Mouse (Mus musculus) heart, postnatal 0 days (tissue): Measurements from ENCODE around the gene Hhatl. TPM values are rescaled to one million over a fixed set of nuclear protein-coding genes. Genes with fewer than 3 reads are reported as not detected.

Source experiments
- ATAC-seq: fragments of 200-750 bp; cut with Nextera tagmentation; 2 replicates; pipeline ENCODE4 v1.8.0; 2017; ENCODE audit warnings: low read depth, moderate number of reproducible peaks, moderate library complexity; ENCODE audit not compliant: insufficient read depth
- DNase-seq: peaks from one replicate; pipeline ENCODE4 v3.0.0-alpha.2; 2016; ENCODE audit warnings: low spot score
- H3K27ac ChIP-seq: fragments of 300-500 bp; sonication (generic); 2 replicates; pipeline ENCODE4 v1.5.1; 2014; ENCODE audit warnings: low read depth, mild to moderate bottlenecking
- H3K27me3 ChIP-seq: fragments of 300-500 bp; sonication (generic); 2 replicates; pipeline ENCODE4 v1.6.1; 2014; ENCODE audit warnings: low read length, mixed read lengths; ENCODE audit not compliant: control insufficient read depth, insufficient read depth
- H3K36me3 ChIP-seq: fragments of 300-500 bp; sonication (generic); replicated peaks from 2 replicates; pipeline ENCODE4 v1.6.1; 2014; ENCODE audit warnings: low read length, mixed read lengths; ENCODE audit not compliant: control insufficient read depth, insufficient read depth
- H3K4me1 ChIP-seq: fragments of 300-500 bp; sonication (generic); 2 replicates; pipeline ENCODE4 v1.6.1; 2014; ENCODE audit warnings: antibody characterized with exemption; ENCODE audit not compliant: control insufficient read depth, insufficient read depth
- H3K4me2 ChIP-seq: fragments of 300-500 bp; sonication (generic); 2 replicates; pipeline ENCODE4 v1.6.1; 2014; ENCODE audit warnings: low read depth, mild to moderate bottlenecking, low read length, moderate library complexity
- H3K4me3 ChIP-seq: fragments of 300-500 bp; sonication (generic); 2 replicates; pipeline ENCODE4 v1.5.1; 2014; ENCODE audit warnings: low read depth, low read length
- H3K9ac ChIP-seq: fragments of 300-500 bp; sonication (generic); replicated peaks from 2 replicates; pipeline ENCODE4 v1.6.1; 2014; ENCODE audit warnings: low read depth, low read length, mixed read lengths
- H3K9me3 ChIP-seq: fragments of 300-500 bp; sonication (generic); replicated peaks from 2 replicates; pipeline ENCODE4 v1.6.1; 2016; ENCODE audit warnings: low read length; ENCODE audit not compliant: control insufficient read depth
- CTCF ChIP-seq: IDR thresholded peaks from 2 replicates; pipeline ENCODE4 v1.5.1; 2016; ENCODE audit warnings: antibody characterized with exemption, control low read depth, low read depth
- EP300 ChIP-seq: IDR thresholded peaks from 2 replicates; pipeline ENCODE4 v1.6.1; 2016; ENCODE audit warnings: antibody characterized with exemption, low read depth
- WGBS: fragments of 180-500 bp; shearing (Covaris S2); extraction: QIAGEN DNeasy Blood & Tissue Kit; methylation state at CpG from one replicate; pipeline ENCODE4 v1.1.7; 2014; 5-methylcytosine and 5-hydroxymethylcytosine counted together
- polyA plus RNA-seq: library from polyadenylated mRNA; unstranded; fragments of >200 nt; fragmentation: Nextera tagmentation; extraction: Ambion mirVana; gene quantifications from 2 replicates; pipeline ENCODE4 v1.2.1, GENCODE M21; 2015
- total RNA-seq: library from RNA; depleted of rRNA; stranded (reverse); fragments of >200 nt; gene quantifications from 2 replicates; pipeline ENCODE4 v1.2.3, GENCODE M21; 2014; ENCODE audit warnings: low replicate concordance

The Hhatl gene
- total and polyA plus RNA-seq, 2 experiments from 2014 or later: 52.7 to 75.4 TPM

DNA sequence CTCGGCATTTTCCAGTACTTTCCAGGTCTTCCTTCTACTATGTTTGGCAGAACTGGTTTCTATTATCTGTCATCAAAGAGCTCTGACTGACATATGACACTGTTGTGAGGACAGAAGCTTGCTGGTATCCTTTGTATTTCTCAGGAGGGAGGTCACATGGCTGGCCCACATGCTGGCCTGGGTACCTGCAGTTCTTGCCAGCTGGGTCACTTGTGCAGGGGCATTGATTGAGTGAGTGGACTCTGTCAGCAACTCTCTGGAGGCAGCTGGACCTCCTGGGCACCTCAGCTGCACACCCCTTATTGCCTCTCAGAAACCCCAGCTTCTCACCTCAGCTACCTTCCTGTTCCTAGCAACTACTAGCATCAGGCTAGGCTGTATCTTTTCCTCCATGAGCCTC lies 15.2 kb upstream of the Hhatl start:
- no peaks in the 10 kb centered on the region for H3K36me3 ChIP-seq
- TF ChIP-seq CTCF (no peak), EP300 (no peak)
- H3K4me3 ChIP-seq: no peak overlapping the region
- no peaks in the 10 kb centered on the region for H3K27me3 ChIP-seq
- WGBS: 63% methylated on average over 1 of the region's 1 CpGs
- peaks cover 16% of the 10 kb centered on the region for H3K4me1 ChIP-seq
- H3K4me2 ChIP-seq: no peak overlapping the region
- H3K9me3 ChIP-seq: no peaks in the 10 kb centered on the region
- no peak overlapping the region for H3K27ac ChIP-seq
- ATAC-seq (no peak), DNase-seq (no peak)
- no peak overlapping the region for H3K9ac ChIP-seq

DNA sequence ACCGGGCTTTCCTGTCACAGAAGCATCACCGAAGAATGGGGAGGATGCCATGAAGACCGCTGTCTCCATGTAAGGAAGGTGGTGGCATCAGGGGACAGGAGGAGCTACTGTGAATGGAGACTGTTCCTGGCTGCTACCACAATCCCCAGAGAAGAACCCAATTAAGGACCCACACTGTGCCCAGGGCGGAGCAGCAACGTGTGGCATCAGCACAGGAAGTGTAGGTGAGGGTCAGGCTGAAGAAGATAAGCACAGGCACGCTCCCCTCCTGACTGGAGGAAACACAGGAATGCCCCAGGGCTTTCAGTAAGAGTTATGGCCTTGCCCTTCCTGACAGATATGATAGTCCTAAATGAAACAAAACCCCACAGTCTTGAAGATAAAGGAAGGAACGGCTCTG lies 10.4 kb upstream of the Hhatl start:
- no peak overlapping the region for H3K4me3 ChIP-seq
- WGBS: 49% methylated on average over 7 of the region's 7 CpGs
- no peaks in the 10 kb centered on the region for H3K27me3 ChIP-seq
- no peak overlapping the region for H3K4me2 ChIP-seq
- H3K4me1 ChIP-seq: peaks cover 7% of the 10 kb centered on the region; the same call in 1 of the 2 replicates
- TF ChIP-seq CTCF: no peak
- no peaks in the 10 kb centered on the region for H3K36me3 ChIP-seq
- no peak overlapping the region for H3K9ac ChIP-seq
- no peaks in the 10 kb centered on the region for H3K9me3 ChIP-seq
- DNase-seq (no peak), ATAC-seq (no peak)
- no peak overlapping the region for H3K27ac ChIP-seq

DNA sequence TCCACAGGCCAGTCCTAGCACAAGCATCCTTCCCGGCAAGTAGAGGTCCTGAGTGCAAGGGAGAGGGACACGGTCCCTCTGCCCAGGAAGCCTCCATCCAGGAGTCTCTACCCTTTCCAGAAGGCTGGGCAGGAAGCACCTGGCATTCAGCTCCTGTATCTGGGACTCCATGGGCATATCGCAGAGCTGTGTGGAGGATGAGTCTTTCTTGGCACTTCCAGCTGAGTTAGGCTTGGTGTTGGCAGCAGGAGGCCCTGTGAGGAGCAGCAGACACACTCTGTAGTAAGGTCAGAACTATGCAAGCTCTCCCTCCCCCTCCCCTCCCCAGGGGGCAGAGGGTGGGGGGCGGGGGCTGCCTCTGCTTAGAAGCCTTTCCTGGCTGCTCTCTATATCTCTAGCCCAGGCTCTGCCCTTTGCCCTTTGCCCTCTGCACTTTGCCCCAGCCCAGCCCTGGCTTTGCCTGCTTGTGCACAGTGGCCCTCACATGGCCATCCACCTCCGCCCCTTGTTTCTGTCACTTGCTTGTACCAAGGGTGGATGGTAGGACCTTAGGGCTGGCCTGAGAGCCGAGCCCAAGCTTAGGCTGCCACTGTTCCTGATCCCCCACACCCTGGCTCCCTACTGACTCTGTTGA lies 6.7 kb upstream of the Hhatl start:
- no peak overlapping the region for H3K27ac ChIP-seq
- 45% methylated on average over 5 of the region's 6 CpGs for WGBS
- no peaks in the 10 kb centered on the region for H3K36me3 ChIP-seq
- no peaks in the 10 kb centered on the region for H3K9me3 ChIP-seq
- no peak overlapping the region for H3K9ac ChIP-seq
- H3K4me3 ChIP-seq: no peak overlapping the region
- no peak overlapping the region for H3K4me2 ChIP-seq
- TF ChIP-seq EP300: no peak
- TF ChIP-seq CTCF: no peak
- no peak for DNase-seq
- H3K4me1 ChIP-seq: peaks cover 21% of the 10 kb centered on the region
- H3K27me3 ChIP-seq: no peaks in the 10 kb centered on the region
- no peak for ATAC-seq

DNA sequence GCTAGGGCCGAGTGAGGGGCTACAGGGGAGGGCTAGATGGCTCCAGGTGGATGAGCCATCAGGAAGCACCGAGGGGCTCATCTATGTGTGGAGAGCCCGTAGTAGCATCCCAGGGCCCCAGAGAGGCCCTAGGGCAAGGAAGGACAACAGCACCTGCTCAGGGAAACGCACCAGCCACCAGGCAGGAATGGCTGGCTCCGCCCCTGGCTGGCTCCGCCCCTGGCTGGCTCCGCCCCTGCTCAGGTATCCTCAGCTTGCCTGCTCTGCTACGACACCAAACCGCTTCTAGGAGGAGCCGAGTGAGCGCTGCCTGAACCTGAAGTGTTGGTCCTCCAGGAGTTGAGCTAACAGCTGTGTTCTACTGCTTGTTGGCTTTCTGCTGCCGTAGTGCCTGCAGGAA lies 5.4 kb upstream of the Hhatl start:
- Histone ChIP-seq H3K4me1 (peaks cover 28% of the 10 kb centered on the region), H3K9me3 (no peaks in the 10 kb centered on the region), H3K36me3 (no peaks in the 10 kb centered on the region), H3K27me3 (no peaks in the 10 kb centered on the region), H3K27ac (no peak overlapping the region), H3K4me2 (no peak overlapping the region), H3K4me3 (no peak overlapping the region), H3K9ac (no peak overlapping the region)
- DNase-seq (no peak), ATAC-seq (no peak)
- TF ChIP-seq CTCF (no peak), EP300 (no peak)
- 25% methylated on average over 12 of the region's 12 CpGs for WGBS

DNA sequence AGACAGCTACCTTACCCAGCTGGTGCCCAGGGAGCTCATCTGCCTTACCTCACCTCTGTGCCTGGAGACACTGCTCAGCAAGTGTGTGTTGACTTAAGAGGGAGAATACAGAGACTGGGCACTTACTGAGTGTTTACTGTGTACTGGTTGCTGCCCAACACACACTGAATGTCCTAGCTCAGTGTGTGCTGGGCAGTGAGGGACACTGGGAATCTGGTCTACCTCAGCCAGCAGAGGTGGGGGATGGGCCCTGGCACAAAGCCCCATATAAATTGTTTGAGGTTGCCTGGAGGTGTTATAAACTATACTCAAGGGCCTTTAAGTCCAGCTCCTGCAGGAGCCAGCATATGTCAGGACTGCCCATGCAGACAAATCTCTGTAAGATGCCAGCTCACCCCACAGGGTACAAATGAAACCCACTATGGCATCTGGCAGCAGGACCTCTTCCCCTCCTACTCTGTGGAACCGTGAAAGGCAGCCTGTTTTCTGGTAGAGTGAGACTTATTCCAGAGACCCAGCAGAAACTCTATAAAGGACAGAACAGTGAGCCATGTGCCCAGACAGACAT lies 2.7 kb upstream of the Hhatl start:
- Histone ChIP-seq H3K27ac (peak overlapping the region; percentile 76), H3K4me2 (no peak overlapping the region), H3K9ac (no peak overlapping the region), H3K36me3 (no peaks in the 10 kb centered on the region), H3K27me3 (no peaks in the 10 kb centered on the region), H3K9me3 (no peaks in the 10 kb centered on the region), H3K4me3 (no peak overlapping the region), H3K4me1 (peaks cover 40% of the 10 kb centered on the region)
- TF ChIP-seq EP300: no peak
- TF ChIP-seq CTCF: no peak
- ATAC-seq (peak; percentile 66), DNase-seq (peak; percentile 67)
- 67% methylated on average over 1 of the region's 1 CpGs for WGBS

DNA sequence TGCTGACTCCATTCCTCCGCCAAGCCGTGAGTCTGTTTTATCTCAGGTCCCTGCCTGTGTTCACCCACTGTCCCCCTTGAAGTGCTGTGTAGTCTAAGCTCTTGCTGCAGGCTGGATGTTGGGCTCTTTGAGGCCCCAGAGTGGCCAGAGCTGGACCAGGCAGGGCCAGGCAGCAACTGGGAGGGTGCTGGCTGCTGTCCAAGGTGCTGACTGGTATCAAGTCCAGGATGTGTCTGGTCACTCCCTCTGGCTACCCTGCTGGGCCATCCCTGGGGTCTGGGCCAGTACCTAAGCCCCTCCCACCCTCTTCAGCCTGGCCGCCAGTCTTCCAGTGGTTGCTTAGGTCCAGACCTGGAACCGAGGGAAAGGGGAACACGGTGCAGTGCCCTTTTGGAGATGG lies 1.1 kb downstream of the Hhatl start:
- WGBS: 3% methylated on average over 5 of the region's 5 CpGs
- TF ChIP-seq EP300: no peak
- no peak for TF ChIP-seq CTCF
- peak; percentile 58 for ATAC-seq
- H3K4me1 ChIP-seq: peaks cover 33% of the 10 kb centered on the region
- no peaks in the 10 kb centered on the region for H3K27me3 ChIP-seq
- peak; percentile 78 for DNase-seq
- H3K36me3 ChIP-seq: 0 out of 2 replicates have a peak, but pooled peaks cover 7% of the 10 kb centered on the region
- no peak overlapping the region for H3K9ac ChIP-seq
- peak overlapping the region; percentile 92 for H3K27ac ChIP-seq
- peak overlapping the region; percentile 43 for H3K4me3 ChIP-seq
- no peaks in the 10 kb centered on the region for H3K9me3 ChIP-seq
- H3K4me2 ChIP-seq: peak overlapping the region; percentile 72
